16 mouse cellular contexts compared by ENCODE assay signal in the genomic region with DNA sequence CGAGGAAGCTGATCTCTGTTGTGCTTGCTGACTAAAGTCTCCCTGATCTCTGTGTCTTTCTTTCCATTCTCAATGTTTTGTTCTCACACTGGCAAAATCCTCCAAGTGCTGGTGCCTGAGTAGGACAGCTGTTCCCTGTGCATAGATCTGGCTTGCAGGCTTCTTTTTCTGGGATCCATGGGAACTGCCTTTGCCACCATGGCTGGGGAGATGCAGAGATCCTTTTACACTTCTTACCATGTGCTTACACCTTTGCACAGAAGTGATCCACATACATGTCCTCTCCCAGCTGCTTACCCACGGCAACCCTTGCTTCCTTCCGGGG.
DNase-seq lines count a peak whose midpoint lies in the region; ATAC-seq and TF ChIP-seq lines count a peak whose summit lies in the region.
"Had no signal": no experiment of that assay in that cellular context is flagged by ENCODE, and none has a peak within 500 bp of the region (broad histone marks: within the 10 kb centered on the region; RNA-seq: fewer than 3 reads in every experiment).

No protein-coding gene starts in this region.

- H3K9ac ChIP-seq in heart, embryonic 15.5 days = no peak overlapping the region
- no peak overlapping the region for H3K9ac ChIP-seq in liver, adult 2 months (ENCODE audit: low read depth, low read length)
- no peak overlapping the region for H3K9ac ChIP-seq in liver, postnatal 0 days (replicated peaks)
- H3K9ac ChIP-seq in intestine, embryonic 16.5 days (ENCODE audit: low read depth, low read length) = no peak overlapping the region
- no peak overlapping the region for H3K9ac ChIP-seq in limb, embryonic 14.5 days (ENCODE audit: low read depth, low read length, severe bottlenecking)
- H3K9ac ChIP-seq: hindbrain, embryonic 13.5 days had no signal

- ATAC-seq in heart, embryonic 15.5 days (replicated peaks; ENCODE audit: insufficient number of reproducible peaks, insufficient read depth, low FRiP score, low read depth) = 0 out of 2 replicates have a peak, but pooled peaks have one; percentile 7
- no peak for ATAC-seq in liver, postnatal 0 days
- ATAC-seq in intestine, embryonic 16.5 days = no peak
- no peak for ATAC-seq in limb, embryonic 14.5 days (ENCODE audit: low FRiP score, low read depth)
- ATAC-seq: CD4-positive, CD25-positive, alpha-beta regulatory T cell, adult 4 months; forebrain, embryonic 14.5 days; lung, postnatal 0 days had no signal

- WGBS in heart, embryonic 15.5 days = 22% methylated on average over 3 of the region's 3 CpGs
- 69% methylated on average over 3 of the region's 3 CpGs for WGBS in liver, adult 2 months
- 78% methylated on average over 3 of the region's 3 CpGs for WGBS in liver, postnatal 0 days (ENCODE audit: insufficient replicate concordance)
- WGBS in intestine, embryonic 16.5 days = 42% methylated on average over 3 of the region's 3 CpGs
- WGBS in limb, embryonic 14.5 days = 65% methylated on average over 3 of the region's 3 CpGs

- H3K4me3 ChIP-seq in heart, embryonic 15.5 days = no peak overlapping the region
- H3K4me3 ChIP-seq in liver, adult 2 months (ENCODE audit: insufficient read depth, low read depth, low read length) = no peak overlapping the region
- no peak overlapping the region for H3K4me3 ChIP-seq in liver, postnatal 0 days (ENCODE audit: low read depth, low read length)
- no peak overlapping the region for H3K4me3 ChIP-seq in intestine, embryonic 16.5 days (ENCODE audit: low read length)
- H3K4me3 ChIP-seq in limb, embryonic 14.5 days (replicated peaks; ENCODE audit: low read length) = no peak overlapping the region
- H3K4me3 ChIP-seq: hindbrain, embryonic 13.5 days; megakaryocyte, embryonic 14.5 days had no signal

- H3K9me3 ChIP-seq in heart, embryonic 15.5 days (replicated peaks) = no peaks in the 10 kb centered on the region
- H3K9me3 ChIP-seq in liver, postnatal 0 days (ENCODE audit: low read length) = no peaks in the 10 kb centered on the region
- H3K9me3 ChIP-seq in intestine, embryonic 16.5 days (ENCODE audit: control insufficient read depth, low read length) = no peaks in the 10 kb centered on the region
- H3K9me3 ChIP-seq in limb, embryonic 14.5 days (ENCODE audit: control insufficient read depth, low read length) = no peaks in the 10 kb centered on the region
- H3K9me3 ChIP-seq: hindbrain, embryonic 13.5 days; megakaryocyte, embryonic 14.5 days had no signal

- peak overlapping the region; percentile 28 for H3K27ac ChIP-seq in heart, embryonic 15.5 days
- 0 out of 2 replicates have a peak overlapping the region, but pooled peaks have one; percentile 7 for H3K27ac ChIP-seq in liver, adult 2 months (replicated peaks; ENCODE audit: insufficient read depth, low read depth, low read length)
- H3K27ac ChIP-seq in liver, postnatal 0 days (ENCODE audit: low read depth) = no peak overlapping the region
- peak overlapping the region; percentile 57 for H3K27ac ChIP-seq in intestine, embryonic 16.5 days (ENCODE audit: low read length)
- H3K27ac ChIP-seq in limb, embryonic 14.5 days (replicated peaks; ENCODE audit: low read depth, low read length) = 0 out of 2 replicates have a peak overlapping the region, but pooled peaks have one; percentile 14
- H3K27ac ChIP-seq: hindbrain, embryonic 13.5 days had no signal

- no peak overlapping the region for H3K4me2 ChIP-seq in heart, embryonic 15.5 days
- no peak overlapping the region for H3K4me2 ChIP-seq in liver, postnatal 0 days (ENCODE audit: low read depth, low read length)
- H3K4me2 ChIP-seq in intestine, embryonic 16.5 days (ENCODE audit: low read depth, low read length) = no peak overlapping the region
- no peak overlapping the region for H3K4me2 ChIP-seq in limb, embryonic 14.5 days (replicated peaks; ENCODE audit: low read depth, low read length, severe bottlenecking)
- H3K4me2 ChIP-seq: hindbrain, embryonic 13.5 days had no signal

- no peaks in the 10 kb centered on the region for H3K36me3 ChIP-seq in heart, embryonic 15.5 days
- H3K36me3 ChIP-seq in liver, adult 2 months (ENCODE audit: control insufficient read depth, insufficient read depth, low read length) = no peaks in the 10 kb centered on the region
- H3K36me3 ChIP-seq in liver, postnatal 0 days (replicated peaks; ENCODE audit: insufficient read depth, low read length) = no peaks in the 10 kb centered on the region
- H3K36me3 ChIP-seq in intestine, embryonic 16.5 days (ENCODE audit: control insufficient read depth, insufficient read depth, low read length) = no peaks in the 10 kb centered on the region
- no peaks in the 10 kb centered on the region for H3K36me3 ChIP-seq in limb, embryonic 14.5 days (ENCODE audit: control insufficient read depth, insufficient read depth, low read length)
- H3K36me3 ChIP-seq: hindbrain, embryonic 13.5 days had no signal

- TF ChIP-seq CTCF in liver, adult 2 months (IDR thresholded peaks at IDR 0.05; ENCODE audit: low read depth, low read length) = no peak
- no peak for TF ChIP-seq CTCF in liver, postnatal 0 days (IDR thresholded peaks at IDR 0.05; ENCODE audit: low read depth)

- TF ChIP-seq EP300 in liver, postnatal 0 days (IDR thresholded peaks at IDR 0.05; ENCODE audit: low read depth) = no peak

- H3K4me1 ChIP-seq in heart, embryonic 15.5 days (replicated peaks) = peaks cover 27% of the 10 kb centered on the region
- no peaks in the 10 kb centered on the region; the same call in 1 of the 2 replicates for H3K4me1 ChIP-seq in liver, adult 2 months (ENCODE audit: control insufficient read depth, insufficient read depth, low read length)
- H3K4me1 ChIP-seq in liver, postnatal 0 days (ENCODE audit: insufficient read depth) = no peaks in the 10 kb centered on the region
- peaks cover 21% of the 10 kb centered on the region for H3K4me1 ChIP-seq in intestine, embryonic 16.5 days (ENCODE audit: control insufficient read depth, insufficient read depth, low read length)
- peaks cover 40% of the 10 kb centered on the region for H3K4me1 ChIP-seq in limb, embryonic 14.5 days (ENCODE audit: control insufficient read depth, insufficient read depth, low read length)
- H3K4me1 ChIP-seq: hindbrain, embryonic 13.5 days; megakaryocyte, embryonic 14.5 days had no signal

- DNase-seq in heart, adult 9 months (ENCODE audit: low spot score in 2 of 2) = no peak
- DNase-seq in liver, adult 2 months (ENCODE audit: extremely low read depth, low read depth, low spot score) = no peak
- DNase-seq in liver, postnatal 0 days = no peak
- no peak for DNase-seq in limb, embryonic 14.5 days (ENCODE audit: low spot score)
- DNase-seq in thymus, postnatal 10 days (ENCODE audit: low spot score in 2 of 2) = no peak
- DNase-seq: cerebellum, adult 11 months; retina, postnatal 1 day; spleen, adult 18-20 months; thymus, adult 18-20 months had no signal

- H3K27me3 ChIP-seq in heart, embryonic 15.5 days = no peaks in the 10 kb centered on the region
- no peaks in the 10 kb centered on the region for H3K27me3 ChIP-seq in liver, adult 2 months (ENCODE audit: control insufficient read depth, insufficient read depth, low read length)
- no peaks in the 10 kb centered on the region for H3K27me3 ChIP-seq in liver, postnatal 0 days (ENCODE audit: insufficient read depth, low read length)
- H3K27me3 ChIP-seq in intestine, embryonic 16.5 days (replicated peaks; ENCODE audit: control insufficient read depth, insufficient read depth, low read length) = no peaks in the 10 kb centered on the region
- no peaks in the 10 kb centered on the region for H3K27me3 ChIP-seq in limb, embryonic 14.5 days (ENCODE audit: control insufficient read depth, insufficient read depth, low read length)
- H3K27me3 ChIP-seq: hindbrain, embryonic 13.5 days; megakaryocyte, embryonic 14.5 days had no signal

- H3K79me2 ChIP-seq in liver, adult 2 months (ENCODE audit: control insufficient read depth, insufficient read depth, low read length) = no peaks in the 10 kb centered on the region

- no peak for TF ChIP-seq POLR2A in liver, adult 2 months (IDR thresholded peaks at IDR 0.05; ENCODE audit: extremely low read depth, insufficient read depth, low read length)
- TF ChIP-seq POLR2A in limb, embryonic 14.5 days (IDR thresholded peaks at IDR 0.05; ENCODE audit: borderline replicate concordance, extremely low read depth, insufficient read depth, insufficient read length) = no peak
